Mouse (Mus musculus) leukemia stem cell, adult 10-12 weeks (primary cell): ENCODE measurements around the gene Lce1g. TPM values are rescaled to one million over a fixed set of nuclear protein-coding genes. Genes with fewer than 3 reads are reported as not detected.

ENCODE experiments used
- polyA plus RNA-seq: library from polyadenylated mRNA; stranded (reverse); fragments of >175 nt; gene quantifications from 2 replicates; pipeline ENCODE4 v1.2.3, GENCODE M21; 2012; ENCODE audit warnings: low replicate concordance

Lce1g gene
- not detected in 2 replicates for polyA plus RNA-seq

DNA sequence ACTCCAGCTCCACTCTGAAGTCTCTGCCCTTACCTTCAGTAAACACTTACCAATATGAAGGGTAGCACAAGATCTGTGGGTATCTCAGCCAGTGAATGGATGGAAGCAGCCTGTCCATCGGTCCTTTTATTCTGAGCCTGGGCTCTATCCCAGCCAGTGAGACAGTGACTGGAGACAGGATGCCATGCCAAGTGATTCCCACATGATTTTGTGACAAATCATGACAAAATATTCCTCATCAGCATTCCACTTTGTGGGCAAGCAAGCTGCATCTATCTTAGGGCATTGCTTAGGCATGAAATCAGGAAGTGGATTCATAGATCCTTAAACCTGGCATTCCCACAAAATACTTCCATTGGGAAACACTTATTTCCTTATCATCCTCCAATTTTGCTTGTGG, at the start of gene Lce1g:
TSS of gene Lce1g (minus strand) at position 101 of the 400 bp plus-strand sequence.

DNA sequence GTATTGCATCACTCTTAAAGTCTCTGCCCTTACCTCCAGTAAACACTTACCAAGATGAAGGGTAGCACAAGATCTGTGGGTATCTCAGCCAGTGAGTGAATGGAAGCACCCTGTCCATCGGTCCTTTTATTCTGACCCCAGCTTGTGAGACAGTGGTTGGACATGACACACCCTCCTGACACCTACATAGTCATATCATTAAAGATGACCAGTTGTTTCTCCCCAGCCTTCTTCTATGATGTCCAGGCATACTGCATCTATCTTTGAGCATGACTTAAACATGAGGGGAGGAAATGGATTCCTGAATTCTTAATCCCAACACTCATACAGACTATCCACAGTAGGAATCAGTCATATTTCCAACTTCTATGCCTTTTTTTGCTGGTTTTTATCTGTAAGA, 38.3 kb upstream of the Lce1g start, which contains the start of gene Lce1j:
TSS of gene Lce1j (minus strand) at position 101 of the 400 bp plus-strand sequence.

DNA sequence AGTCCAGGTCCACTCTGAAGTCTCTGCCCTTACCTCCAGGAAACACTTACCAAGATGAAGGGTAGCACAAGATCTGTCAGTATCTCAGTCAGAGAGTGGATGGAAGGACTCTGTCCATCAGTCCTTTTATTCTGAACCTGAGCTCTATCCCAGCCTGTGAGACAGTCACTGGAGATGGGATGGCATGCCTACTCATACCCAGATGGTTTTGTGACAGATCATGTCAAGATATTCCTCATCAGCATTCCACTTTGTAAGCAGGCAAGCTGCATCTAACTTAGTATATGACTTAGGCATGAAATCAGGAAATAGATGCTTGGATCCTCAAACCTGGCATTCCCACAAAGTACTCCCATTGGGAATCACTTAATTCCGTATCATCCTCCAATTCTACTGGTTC, 26.7 kb upstream of the Lce1g start, which contains the start of gene Lce1i:
TSS of gene Lce1i (minus strand) at position 101 of the 400 bp plus-strand sequence.

DNA sequence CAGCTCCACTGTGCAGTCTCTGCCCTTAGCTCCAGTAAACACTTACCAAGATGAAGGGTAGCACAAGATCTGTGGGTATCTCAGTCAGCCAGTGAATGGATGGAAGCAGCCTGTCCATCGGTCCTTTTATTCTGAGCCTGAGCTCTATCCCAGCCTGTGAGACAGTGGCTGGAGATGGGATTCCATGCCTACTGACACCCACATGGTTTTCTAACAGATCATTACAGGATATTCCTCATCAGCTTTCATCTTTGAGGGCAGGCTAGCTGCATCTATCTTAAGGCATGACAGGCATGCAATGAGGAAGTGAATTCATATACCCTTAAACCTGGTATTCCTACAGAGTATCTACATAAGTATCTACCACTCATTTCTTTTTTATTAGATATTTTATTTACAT, 12.8 kb upstream of the Lce1g start, which contains the start of gene Lce1h:
TSS of gene Lce1h (minus strand) at position 101 of the 400 bp plus-strand sequence.

DNA sequence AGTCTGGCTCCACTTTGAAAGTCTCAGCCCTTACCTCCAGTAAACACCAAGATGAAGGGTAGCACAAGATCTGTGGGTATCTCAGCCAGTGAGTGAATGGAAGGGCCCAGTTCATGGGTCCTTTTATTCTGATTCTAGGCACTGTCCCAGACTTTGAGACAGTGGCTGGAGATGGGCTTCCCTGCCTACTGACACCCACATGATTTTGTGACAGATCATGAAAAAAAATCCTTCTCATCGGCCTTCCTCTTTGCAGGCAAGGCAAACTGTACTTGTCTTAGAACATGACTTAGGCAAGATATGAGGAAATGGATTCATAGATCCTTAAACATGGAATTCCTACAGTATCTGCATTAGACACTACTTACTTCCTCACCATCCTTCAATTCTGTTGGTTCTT, 13.1 kb downstream of the Lce1g start, which contains the start of gene Gm38119:
TSS of gene Gm38119 (minus strand) at position 101 of the 400 bp plus-strand sequence.

DNA sequence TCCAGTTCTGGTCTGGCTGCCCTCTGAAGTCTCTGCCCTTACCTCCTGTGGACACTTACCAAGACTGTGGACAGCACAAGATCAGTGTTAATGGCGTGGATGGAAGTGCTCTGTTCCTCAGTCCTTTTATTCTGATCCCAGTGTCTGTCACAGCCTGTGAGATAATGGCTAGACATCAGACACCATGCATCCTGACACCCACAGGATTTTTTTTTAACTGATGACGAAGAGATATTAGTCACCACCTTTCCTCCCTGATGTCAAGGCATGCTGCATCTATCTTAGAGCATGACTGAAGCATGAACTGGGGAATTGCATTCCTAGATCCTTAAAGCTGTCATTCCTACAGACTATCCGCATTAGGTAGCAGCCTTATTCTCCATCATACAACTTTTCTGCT, 31.9 kb downstream of the Lce1g start, which contains the start of gene Lce1f:
TSS of gene Lce1f (minus strand) at position 101 of the 400 bp plus-strand sequence.

GRCm38 (mm10) chr3:92708974-92709373, 43.2 kb downstream of the Lce1g start, which contains the start of gene Lce1e:
Gene Lce1e (minus strand): TSS chr3:92709074.

Other genes with a start within 250 kb of the Lce1g start
- gene 2310046K23Rik, start 217.8 kb downstream of the Lce1g start, polyA plus RNA-seq = not detected in 2 replicates
- gene Ivl, start 178.6 kb downstream of the Lce1g start, polyA plus RNA-seq = not detected in 2 replicates
- not detected in 2 replicates for gene Smcp, start 163.3 kb downstream of the Lce1g start, polyA plus RNA-seq
- not detected in 2 replicates for gene 2210017I01Rik, start 144.8 kb downstream of the Lce1g start, polyA plus RNA-seq
- not detected in 2 replicates for gene Lce6a, start 130.7 kb downstream of the Lce1g start, polyA plus RNA-seq
- not detected in 2 replicates for gene Lce1a1, start 104.0 kb downstream of the Lce1g start, polyA plus RNA-seq
- gene Lce1b, start 95.4 kb downstream of the Lce1g start, polyA plus RNA-seq = not detected in 2 replicates
- not detected in 2 replicates for gene Lce1a2, start 82.0 kb downstream of the Lce1g start, polyA plus RNA-seq
- not detected in 2 replicates for gene Lce1c, start 73.1 kb downstream of the Lce1g start, polyA plus RNA-seq
- not detected in 2 replicates for gene Lce1d, start 65.1 kb downstream of the Lce1g start, polyA plus RNA-seq
- not detected in 2 replicates for gene Lce1e, start 43.3 kb downstream of the Lce1g start, polyA plus RNA-seq
- not detected in 2 replicates for gene Lce1f, start 32.0 kb downstream of the Lce1g start, polyA plus RNA-seq
- gene Gm38119, start 13.2 kb downstream of the Lce1g start, polyA plus RNA-seq = not detected in 2 replicates
- gene Lce1h, start 12.7 kb upstream of the Lce1g start, polyA plus RNA-seq = not detected in 2 replicates
- not detected in 2 replicates for gene Lce1i, start 26.6 kb upstream of the Lce1g start, polyA plus RNA-seq
- gene Lce1j, start 38.2 kb upstream of the Lce1g start, polyA plus RNA-seq = not detected in 2 replicates
- gene Lce1k, start 55.6 kb upstream of the Lce1g start, polyA plus RNA-seq = not detected in 2 replicates
- gene Kprp, start 74.9 kb upstream of the Lce1g start, polyA plus RNA-seq = not detected in 2 replicates
- gene Lce1l, start 98.9 kb upstream of the Lce1g start, polyA plus RNA-seq = not detected in 2 replicates
- not detected in 2 replicates for gene 2310050C09Rik, start 117.9 kb upstream of the Lce1g start, polyA plus RNA-seq
- not detected in 2 replicates for gene Lce3a, start 173.9 kb upstream of the Lce1g start, polyA plus RNA-seq
- not detected in 2 replicates for gene Lce3b, start 180.6 kb upstream of the Lce1g start, polyA plus RNA-seq
- not detected in 2 replicates for gene Lce3c, start 192.1 kb upstream of the Lce1g start, polyA plus RNA-seq
- gene Lce3d, start 205.1 kb upstream of the Lce1g start, polyA plus RNA-seq = not detected in 2 replicates
- gene Lce3e, start 214.7 kb upstream of the Lce1g start, polyA plus RNA-seq = not detected in 2 replicates
- not detected in 2 replicates for gene Lce3f, start 239.9 kb upstream of the Lce1g start, polyA plus RNA-seq